Mouse (Mus musculus): ENCODE results near the gene Stxbp1. TPM values are rescaled to one million over a fixed set of nuclear protein-coding genes. Genes with fewer than 3 reads are reported as not detected.

Stxbp1 gene
- polyA plus RNA-seq, 1 experiment from 2014 or later = 22.3 TPM

- Histone ChIP-seq H3K4me2 (replicated peaks) (peak overlapping the region; percentile 56), H3K9ac (no peak overlapping the region), H3K27ac (replicated peaks) (peak overlapping the region; percentile 22; the same call in 1 of the 2 replicates), H3K27me3 (no peaks in the 10 kb centered on the region), H3K9me3 (replicated peaks) (no peaks in the 10 kb centered on the region), H3K4me3 (replicated peaks) (peak overlapping the region; percentile 38), H3K36me3 (peaks cover 30% of the 10 kb centered on the region; the same call in 1 of the 2 replicates), H3K4me1 (peaks cover 13% of the 10 kb centered on the region)
- WGBS = 14% methylated on average over 31 of the region's 31 CpGs
- ATAC-seq (ENCODE audit: insufficient number of reproducible peaks, low FRiP score, low TSS enrichment, low read depth) = peak; percentile 79
These were observed 96.0 kb downstream of the Stxbp1 start for GRCm38 (mm10) chr2:32750887-32751664.

GRCm38 (mm10) chr2:32750199-32750598 lies 96.8 kb downstream of the Stxbp1 start:
- H3K4me2 ChIP-seq (replicated peaks) = no peak overlapping the region
- H3K9me3 ChIP-seq (replicated peaks) = no peaks in the 10 kb centered on the region
- H3K27ac ChIP-seq (replicated peaks) = no peak overlapping the region
- H3K4me1 ChIP-seq = peaks cover 13% of the 10 kb centered on the region
- WGBS = 73% methylated on average over 7 of the region's 7 CpGs
- ATAC-seq (ENCODE audit: insufficient number of reproducible peaks, low FRiP score, low TSS enrichment, low read depth) = no peak
- H3K4me3 ChIP-seq (replicated peaks) = no peak overlapping the region
- H3K36me3 ChIP-seq = peaks cover 38% of the 10 kb centered on the region
- H3K27me3 ChIP-seq = no peaks in the 10 kb centered on the region
- H3K9ac ChIP-seq = no peak overlapping the region

- ATAC-seq (ENCODE audit: insufficient number of reproducible peaks, low FRiP score, low TSS enrichment, low read depth) = no peak
- Histone ChIP-seq H3K9ac (no peak overlapping the region), H3K36me3 (peaks cover 29% of the 10 kb centered on the region), H3K4me2 (replicated peaks) (no peak overlapping the region), H3K4me3 (replicated peaks) (no peak overlapping the region), H3K27ac (replicated peaks) (no peak overlapping the region), H3K4me1 (peaks cover 13% of the 10 kb centered on the region), H3K27me3 (no peaks in the 10 kb centered on the region), H3K9me3 (replicated peaks) (no peaks in the 10 kb centered on the region)
- WGBS = 87% methylated on average over 16 of the region's 16 CpGs
These were observed 98.0 kb downstream of the Stxbp1 start for GRCm38 (mm10) chr2:32749082-32749481.

GRCm38 (mm10) chr2:32744272-32744982 lies 102.6 kb downstream of the Stxbp1 start:
- ATAC-seq (ENCODE audit: insufficient number of reproducible peaks, low FRiP score, low TSS enrichment, low read depth) = no peak
- WGBS = 68% methylated on average over 15 of the region's 15 CpGs
- Histone ChIP-seq H3K4me3 (replicated peaks) (no peak overlapping the region), H3K27ac (replicated peaks) (no peak overlapping the region), H3K9ac (no peak overlapping the region), H3K4me1 (peaks cover 19% of the 10 kb centered on the region), H3K36me3 (peaks cover 25% of the 10 kb centered on the region), H3K9me3 (replicated peaks) (no peaks in the 10 kb centered on the region), H3K4me2 (replicated peaks) (no peak overlapping the region), H3K27me3 (peaks cover 20% of the 10 kb centered on the region)

GRCm38 (mm10) chr2:32742173-32742531 lies 104.9 kb downstream of the Stxbp1 start:
- H3K27ac ChIP-seq (replicated peaks) = no peak overlapping the region
- peak overlapping the region; percentile 93 for H3K4me2 ChIP-seq (replicated peaks)
- H3K4me3 ChIP-seq (replicated peaks) = peak overlapping the region; percentile 49
- no peaks in the 10 kb centered on the region for H3K9me3 ChIP-seq (replicated peaks)
- H3K9ac ChIP-seq = no peak overlapping the region
- peaks cover 20% of the 10 kb centered on the region for H3K27me3 ChIP-seq
- WGBS = 6% methylated on average over 18 of the region's 18 CpGs
- peaks cover 19% of the 10 kb centered on the region for H3K4me1 ChIP-seq
- ATAC-seq (ENCODE audit: insufficient number of reproducible peaks, low FRiP score, low TSS enrichment, low read depth) = peak; percentile 66
- H3K36me3 ChIP-seq = peaks cover 18% of the 10 kb centered on the region

GRCm38 (mm10) chr2:32741273-32742172 lies 105.5 kb downstream of the Stxbp1 start:
- peak overlapping the region; percentile 23; the same call in 1 of the 2 replicates for H3K9ac ChIP-seq
- peaks cover 20% of the 10 kb centered on the region for H3K27me3 ChIP-seq
- peaks cover 12% of the 10 kb centered on the region for H3K36me3 ChIP-seq
- no peaks in the 10 kb centered on the region for H3K9me3 ChIP-seq (replicated peaks)
- peaks cover 19% of the 10 kb centered on the region for H3K4me1 ChIP-seq
- peak; percentile 55 for ATAC-seq (ENCODE audit: insufficient number of reproducible peaks, low FRiP score, low TSS enrichment, low read depth)
- 5% methylated on average over 47 of the region's 58 CpGs for whole genome bisulfite sequencing
- H3K27ac ChIP-seq (replicated peaks) = no peak overlapping the region
- peak overlapping the region; percentile 93 for H3K4me2 ChIP-seq (replicated peaks)
- H3K4me3 ChIP-seq (replicated peaks) = peak overlapping the region; percentile 49

- Histone ChIP-seq H3K9ac (peak within 1 kb of the TSS; percentile 23; the same call in 1 of the 2 replicates), H3K4me2 (replicated peaks) (peak within 1 kb of the TSS; percentile 93), H3K4me1 (peaks cover 19% of the 10 kb centered on the region), H3K4me3 (replicated peaks) (peak within 1 kb of the TSS; percentile 49), H3K27ac (replicated peaks) (no peak within 1 kb of the TSS), H3K9me3 (replicated peaks) (no peaks in the 10 kb centered on the region), H3K27me3 (peaks cover 20% of the 10 kb centered on the region), H3K36me3 (peaks cover 6% of the 10 kb centered on the region)
- 9% methylated on average over 11 of the region's 11 CpGs for WGBS
- ATAC-seq (ENCODE audit: insufficient number of reproducible peaks, low FRiP score, low TSS enrichment, low read depth) = no peak
These were observed 106.2 kb downstream of the Stxbp1 start, which contains the start of gene 6330409D20Rik for GRCm38 (mm10) chr2:32740916-32741272. 6330409D20Rik (minus strand) TSS chr2:32741016.

GRCm38 (mm10) chr2:32739311-32739710 lies 107.7 kb downstream of the Stxbp1 start:
- Histone ChIP-seq H3K9me3 (replicated peaks) (no peaks in the 10 kb centered on the region), H3K4me2 (replicated peaks) (no peak overlapping the region), H3K9ac (no peak overlapping the region), H3K27me3 (peaks cover 20% of the 10 kb centered on the region), H3K4me3 (replicated peaks) (no peak overlapping the region), H3K36me3 (no peaks in the 10 kb centered on the region), H3K4me1 (peaks cover 28% of the 10 kb centered on the region), H3K27ac (replicated peaks) (no peak overlapping the region)
- no peak for ATAC-seq (ENCODE audit: insufficient number of reproducible peaks, low FRiP score, low TSS enrichment, low read depth)
- 64% methylated on average over 4 of the region's 4 CpGs for WGBS

Other genes starting within 250 kb of the Stxbp1 start
- gene St6galnac6, start 247.5 kb downstream of the Stxbp1 start, polyA plus RNA-seq (2015; fragmentation: Nextera tagmentation; extraction: Ambion mirVana) = 26.9 and 27.7 TPM in 2 replicates
- 67.9 and 83.8 TPM in 2 replicates for gene Ak1, start 225.5 kb downstream of the Stxbp1 start, polyA plus RNA-seq (2015; fragmentation: Nextera tagmentation; extraction: Ambion mirVana)
- gene Eng, start 200.7 kb downstream of the Stxbp1 start, polyA plus RNA-seq (2015; fragmentation: Nextera tagmentation; extraction: Ambion mirVana) = 83.8 and 86.3 TPM in 2 replicates
- 31.6 and 33.2 TPM in 2 replicates for gene Fpgs, start 143.1 kb downstream of the Stxbp1 start, polyA plus RNA-seq (2015; fragmentation: Nextera tagmentation; extraction: Ambion mirVana)
- 105 and 106 TPM in 2 replicates for gene Cdk9, start 134.2 kb downstream of the Stxbp1 start, polyA plus RNA-seq (2015; fragmentation: Nextera tagmentation; extraction: Ambion mirVana)
- gene Sh2d3c, start 126.2 kb downstream of the Stxbp1 start, polyA plus RNA-seq (2015; fragmentation: Nextera tagmentation; extraction: Ambion mirVana) = 27.3 and 27.6 TPM in 2 replicates
- 0.32 and 0.42 TPM in 2 replicates for gene 6330409D20Rik, start 106.2 kb downstream of the Stxbp1 start, polyA plus RNA-seq (2015; fragmentation: Nextera tagmentation; extraction: Ambion mirVana)
- gene Tor2a, start 90.0 kb downstream of the Stxbp1 start, polyA plus RNA-seq (2015; fragmentation: Nextera tagmentation; extraction: Ambion mirVana) = 69.0 and 71.3 TPM in 2 replicates
- 0.87 and 1.6 TPM in 2 replicates for gene Ttc16, start 71.6 kb downstream of the Stxbp1 start, polyA plus RNA-seq (2015; fragmentation: Nextera tagmentation; extraction: Ambion mirVana)
- gene Ptrh1, start 71.5 kb downstream of the Stxbp1 start, polyA plus RNA-seq (2015; fragmentation: Nextera tagmentation; extraction: Ambion mirVana) = 6.7 and 7.0 TPM in 2 replicates
- gene Cfap157, start 62.8 kb downstream of the Stxbp1 start, polyA plus RNA-seq (2015; fragmentation: Nextera tagmentation; extraction: Ambion mirVana) = 2.1 and 3.4 TPM in 2 replicates
- 103 and 111 TPM in 2 replicates for gene Fam129b, start 28.9 kb upstream of the Stxbp1 start, polyA plus RNA-seq (2015; fragmentation: Nextera tagmentation; extraction: Ambion mirVana)
- 141 and 176 TPM in 2 replicates for gene Rpl12, start 114.3 kb upstream of the Stxbp1 start, polyA plus RNA-seq (2015; fragmentation: Nextera tagmentation; extraction: Ambion mirVana)
- gene Lrsam1, start 114.4 kb upstream of the Stxbp1 start, polyA plus RNA-seq (2015; fragmentation: Nextera tagmentation; extraction: Ambion mirVana) = 13.1 and 15.3 TPM in 2 replicates
- 22.2 and 25.2 TPM in 2 replicates for gene Slc2a8, start 134.8 kb upstream of the Stxbp1 start, polyA plus RNA-seq (2015; fragmentation: Nextera tagmentation; extraction: Ambion mirVana)

All from embryonic facial prominence, embryonic 15.5 days (tissue).